Mouse (Mus musculus) limb, embryonic 13.5 days (tissue): Measurements from ENCODE around the gene Vwa1. TPM values are rescaled to one million over a fixed set of nuclear protein-coding genes. Genes with fewer than 3 reads are reported as not detected.

Experiments used
- ATAC-seq: fragments of 200-750 bp; cut with Nextera tagmentation; 2 replicates; pipeline ENCODE4 v1.8.0; 2017; ENCODE audit warnings: low read depth, moderate number of reproducible peaks, moderate TSS enrichment; ENCODE audit not compliant: low FRiP score
- H3K27ac ChIP-seq: fragments of 300-500 bp; sonication (generic); 2 replicates; pipeline ENCODE4 v1.5.1; 2015; ENCODE audit warnings: inconsistent platforms, mild to moderate bottlenecking, moderate library complexity
- H3K27me3 ChIP-seq: fragments of 300-500 bp; sonication (generic); 2 replicates; pipeline ENCODE4 v1.6.1; 2015; ENCODE audit warnings: mild to moderate bottlenecking, inconsistent platforms
- H3K36me3 ChIP-seq: fragments of 300-500 bp; sonication (generic); 2 replicates; pipeline ENCODE4 v1.6.1; 2015; ENCODE audit warnings: inconsistent platforms, mild to moderate bottlenecking, moderate library complexity
- H3K4me1 ChIP-seq: fragments of 300-500 bp; sonication (generic); 2 replicates; pipeline ENCODE4 v1.6.1; 2015; ENCODE audit warnings: inconsistent platforms
- H3K4me2 ChIP-seq: fragments of 300-500 bp; sonication (generic); replicated peaks from 2 replicates; pipeline ENCODE4 v1.6.1; 2015; ENCODE audit warnings: inconsistent platforms, mild to moderate bottlenecking, moderate library complexity
- H3K4me3 ChIP-seq: fragments of 300-500 bp; sonication (generic); 2 replicates; pipeline ENCODE4 v1.5.1; 2015; ENCODE audit warnings: moderate library complexity, mild to moderate bottlenecking, inconsistent platforms
- H3K9ac ChIP-seq: fragments of 300-500 bp; sonication (generic); 2 replicates; pipeline ENCODE4 v1.6.1; 2015; ENCODE audit warnings: mild to moderate bottlenecking, inconsistent platforms
- H3K9me3 ChIP-seq: fragments of 300-500 bp; sonication (generic); 2 replicates; pipeline ENCODE4 v1.6.1; 2016; ENCODE audit warnings: inconsistent platforms
- WGBS: fragments of 180-500 bp; shearing (Covaris S2); methylation state at CpG from one replicate; pipeline ENCODE4 v1.1.7; 2015; 5-methylcytosine and 5-hydroxymethylcytosine counted together
- polyA plus RNA-seq: library from polyadenylated mRNA; unstranded; fragments of >200 nt; fragmentation: Nextera tagmentation; extraction: Ambion mirVana; gene quantifications from 2 replicates; pipeline ENCODE4 v1.2.1, GENCODE M21; 2015

Gene Vwa1
- polyA plus RNA-seq, 1 experiment from 2014 or later, result 11.6 TPM

GRCm38 (mm10) chr4:155739741-155740636 lies 34.5 kb downstream of the Vwa1 start:
- H3K36me3 ChIP-seq, result peaks cover 75% of the 10 kb centered on the region
- no peak overlapping the region for H3K27ac ChIP-seq
- WGBS, result 80% methylated on average over 36 of the region's 37 CpGs
- H3K27me3 ChIP-seq, result no peaks in the 10 kb centered on the region
- H3K4me1 ChIP-seq, result peaks cover 10% of the 10 kb centered on the region
- no peaks in the 10 kb centered on the region for H3K9me3 ChIP-seq
- ATAC-seq, result no peak
- H3K9ac ChIP-seq, result no peak overlapping the region
- no peak overlapping the region for H3K4me3 ChIP-seq
- H3K4me2 ChIP-seq, result no peak overlapping the region

- H3K27ac ChIP-seq, result no peak overlapping the region
- no peak for ATAC-seq
- H3K9me3 ChIP-seq, result no peaks in the 10 kb centered on the region
- no peak overlapping the region for H3K4me3 ChIP-seq
- peaks cover 67% of the 10 kb centered on the region for H3K36me3 ChIP-seq
- 72% methylated on average over 6 of the region's 6 CpGs for WGBS
- H3K9ac ChIP-seq, result no peak overlapping the region
- peaks cover 10% of the 10 kb centered on the region for H3K4me1 ChIP-seq
- H3K4me2 ChIP-seq, result no peak overlapping the region
- H3K27me3 ChIP-seq, result no peaks in the 10 kb centered on the region
Observed at GRCm38 (mm10) chr4:155739152-155739551, 35.3 kb downstream of the Vwa1 start.

GRCm38 (mm10) chr4:155738262-155738661 lies 36.2 kb downstream of the Vwa1 start:
- Histone ChIP-seq H3K4me3 (no peak overlapping the region), H3K9ac (no peak overlapping the region; the same call in 1 of the 2 replicates), H3K27ac (no peak overlapping the region), H3K9me3 (no peaks in the 10 kb centered on the region), H3K27me3 (no peaks in the 10 kb centered on the region), H3K36me3 (peaks cover 61% of the 10 kb centered on the region), H3K4me1 (peaks cover 18% of the 10 kb centered on the region), H3K4me2 (no peak overlapping the region)
- no peak for ATAC-seq
- WGBS, result 63% methylated on average over 8 of the region's 8 CpGs

- Histone ChIP-seq H3K4me1 (peaks cover 20% of the 10 kb centered on the region), H3K9ac (0 out of 2 replicates have a peak overlapping the region, but pooled peaks have one; percentile 85), H3K9me3 (no peaks in the 10 kb centered on the region), H3K4me3 (peak overlapping the region; percentile 82), H3K27me3 (no peaks in the 10 kb centered on the region), H3K4me2 (peak overlapping the region; percentile 92), H3K27ac (no peak overlapping the region), H3K36me3 (peaks cover 55% of the 10 kb centered on the region)
- no peak for ATAC-seq
- 87% methylated on average over 5 of the region's 5 CpGs for WGBS
Observed at GRCm38 (mm10) chr4:155736421-155736820, 38.1 kb downstream of the Vwa1 start.

- WGBS, result 65% methylated on average over 5 of the region's 5 CpGs
- ATAC-seq, result no peak
- no peaks in the 10 kb centered on the region for H3K9me3 ChIP-seq
- peak overlapping the region; percentile 82 for H3K4me3 ChIP-seq
- H3K27me3 ChIP-seq, result no peaks in the 10 kb centered on the region
- H3K36me3 ChIP-seq, result peaks cover 53% of the 10 kb centered on the region
- peak overlapping the region; percentile 44; the same call in 1 of the 2 replicates for H3K27ac ChIP-seq
- peaks cover 20% of the 10 kb centered on the region for H3K4me1 ChIP-seq
- peak overlapping the region; percentile 85 for H3K9ac ChIP-seq
- peak overlapping the region; percentile 92 for H3K4me2 ChIP-seq
Observed at GRCm38 (mm10) chr4:155735788-155736187, 38.7 kb downstream of the Vwa1 start.

GRCm38 (mm10) chr4:155734951-155735702 lies 39.4 kb downstream of the Vwa1 start:
- Histone ChIP-seq H3K4me2 (peak overlapping the region; percentile 92), H3K9me3 (no peaks in the 10 kb centered on the region), H3K36me3 (peaks cover 52% of the 10 kb centered on the region), H3K4me1 (peaks cover 20% of the 10 kb centered on the region), H3K27me3 (no peaks in the 10 kb centered on the region), H3K4me3 (peak overlapping the region; percentile 82), H3K9ac (peak overlapping the region; percentile 85), H3K27ac (peak overlapping the region; percentile 93)
- 1% methylated on average over 51 of the region's 79 CpGs for WGBS
- ATAC-seq, result peak; percentile 76

- Histone ChIP-seq H3K4me2 (peak within 1 kb of the TSS; percentile 92), H3K9ac (peak within 1 kb of the TSS; percentile 85), H3K27ac (peak within 1 kb of the TSS; percentile 93), H3K4me3 (peak within 1 kb of the TSS; percentile 82), H3K9me3 (no peaks in the 10 kb centered on the region), H3K4me1 (peaks cover 20% of the 10 kb centered on the region), H3K36me3 (peaks cover 45% of the 10 kb centered on the region), H3K27me3 (no peaks in the 10 kb centered on the region)
- peak; percentile 91 for ATAC-seq
- WGBS, result 1% methylated on average over 26 of the region's 35 CpGs
Observed at GRCm38 (mm10) chr4:155734350-155734941, 40.1 kb downstream of the Vwa1 start, which contains the start of gene Tmem240. Gene Tmem240 (plus strand): TSS chr4:155734800.

- no peaks in the 10 kb centered on the region for H3K27me3 ChIP-seq
- peak overlapping the region; percentile 92 for H3K4me2 ChIP-seq
- no peak overlapping the region for H3K9ac ChIP-seq
- ATAC-seq, result no peak
- peaks cover 20% of the 10 kb centered on the region for H3K4me1 ChIP-seq
- no peaks in the 10 kb centered on the region for H3K9me3 ChIP-seq
- H3K36me3 ChIP-seq, result peaks cover 44% of the 10 kb centered on the region
- WGBS, result 89% methylated on average over 10 of the region's 10 CpGs
- no peak overlapping the region; the same call in 1 of the 2 replicates for H3K27ac ChIP-seq
- peak overlapping the region; percentile 82 for H3K4me3 ChIP-seq
Observed at GRCm38 (mm10) chr4:155733267-155733666, 41.2 kb downstream of the Vwa1 start.

GRCm38 (mm10) chr4:155727993-155728392 lies 46.5 kb downstream of the Vwa1 start:
- H3K4me3 ChIP-seq, result no peak overlapping the region
- no peaks in the 10 kb centered on the region for H3K9me3 ChIP-seq
- WGBS, result 87% methylated on average over 2 of the region's 2 CpGs
- H3K27me3 ChIP-seq, result no peaks in the 10 kb centered on the region
- ATAC-seq, result no peak
- peaks cover 36% of the 10 kb centered on the region for H3K36me3 ChIP-seq
- no peak overlapping the region for H3K27ac ChIP-seq
- no peaks in the 10 kb centered on the region for H3K4me1 ChIP-seq
- H3K9ac ChIP-seq, result no peak overlapping the region
- no peak overlapping the region for H3K4me2 ChIP-seq

- H3K4me1 ChIP-seq, result no peaks in the 10 kb centered on the region
- H3K9me3 ChIP-seq, result no peaks in the 10 kb centered on the region
- H3K4me2 ChIP-seq, result no peak overlapping the region
- no peak overlapping the region for H3K9ac ChIP-seq
- H3K27me3 ChIP-seq, result no peaks in the 10 kb centered on the region
- WGBS, result 57% methylated on average over 4 of the region's 4 CpGs
- no peak overlapping the region for H3K27ac ChIP-seq
- no peak for ATAC-seq
- no peak overlapping the region for H3K4me3 ChIP-seq
- peaks cover 29% of the 10 kb centered on the region for H3K36me3 ChIP-seq
Observed at GRCm38 (mm10) chr4:155721668-155722083, 52.8 kb downstream of the Vwa1 start.
